Mouse (Mus musculus) Muller cell, postnatal 12 days (primary cell): Measurements from ENCODE around the gene Shoc2.
A peak's percentile ranks its signal among the peaks of the same experiment; 100 is the strongest.

Experiments used
- DNase-seq: peaks from one replicate; pipeline ENCODE4 v3.0.0-alpha.2; 2015; ENCODE audit errors: inconsistent ontology term

The Shoc2 gene

DNA sequence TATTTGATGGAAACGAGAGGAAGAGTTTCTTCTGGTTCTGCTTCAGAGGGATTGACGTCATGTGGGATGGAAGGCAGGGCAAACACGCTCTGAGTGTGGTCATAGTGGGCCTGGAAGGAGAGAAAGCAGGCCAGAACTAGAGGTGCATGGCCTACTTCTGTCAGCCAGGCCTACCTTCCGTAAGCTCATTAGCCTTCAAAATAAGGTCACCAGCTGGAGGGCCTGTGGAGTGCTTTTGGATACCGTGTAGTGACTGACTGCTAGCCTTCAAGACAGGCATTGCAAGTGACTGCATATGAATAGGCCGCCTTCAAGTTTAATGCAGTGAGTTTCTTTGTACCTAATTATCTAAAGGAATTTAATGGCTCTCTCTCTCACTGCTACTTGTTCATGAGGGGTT, 91.0 kb downstream of the Shoc2 start:
- no peak for DNase-seq

DNA sequence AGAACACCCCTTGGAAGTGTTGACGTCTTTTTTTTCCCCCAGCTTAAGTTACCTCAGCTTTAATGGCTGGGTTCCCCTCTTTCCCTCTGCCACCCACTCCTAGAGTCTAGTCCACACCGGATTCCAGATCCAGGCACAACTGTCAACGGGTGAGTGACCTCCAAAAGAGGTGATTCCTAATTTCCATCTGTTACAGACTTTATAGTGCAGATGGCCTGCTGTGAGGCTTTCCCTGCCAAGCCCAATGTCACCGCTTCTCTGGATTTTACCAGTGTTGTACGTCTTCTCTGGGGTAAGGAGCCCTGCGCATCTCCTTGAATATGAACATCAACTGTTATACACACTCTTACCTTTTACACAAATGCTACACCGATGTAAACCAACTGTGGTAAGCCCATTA, 95.3 kb downstream of the Shoc2 start:
- no peak for DNase-seq

DNA sequence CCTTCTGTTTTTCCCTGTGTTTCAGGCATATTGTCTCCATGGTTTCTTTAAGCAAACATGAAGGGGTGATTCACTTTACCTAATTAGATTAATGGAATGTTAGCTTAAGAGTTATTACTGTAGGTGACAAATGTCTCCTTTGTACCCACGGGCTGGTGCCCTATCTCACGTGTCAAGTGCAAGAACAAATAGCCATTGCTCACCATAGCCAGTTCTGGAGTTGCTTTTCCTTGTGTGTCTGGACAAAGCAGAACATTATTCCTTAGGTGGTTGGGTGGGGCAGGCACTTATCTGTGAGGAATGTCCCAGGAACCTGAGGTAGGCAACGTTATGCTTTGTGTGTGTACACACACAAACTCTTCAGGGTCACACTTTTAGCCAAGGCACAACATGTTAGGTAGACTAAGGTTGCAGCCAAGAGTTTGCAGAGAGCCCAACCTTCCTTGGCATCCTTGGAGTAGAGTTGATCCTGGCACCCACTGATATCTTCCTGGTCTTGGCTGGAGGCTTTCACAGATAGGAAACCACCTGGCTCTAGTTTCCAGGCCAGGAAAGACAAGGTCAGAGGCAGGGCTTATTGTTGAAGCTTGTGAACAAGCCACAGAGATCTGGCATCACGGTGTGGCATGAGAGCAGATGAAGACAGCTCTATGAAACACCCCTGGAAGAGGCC, 96.4 kb downstream of the Shoc2 start:
- no peak for DNase-seq

DNA sequence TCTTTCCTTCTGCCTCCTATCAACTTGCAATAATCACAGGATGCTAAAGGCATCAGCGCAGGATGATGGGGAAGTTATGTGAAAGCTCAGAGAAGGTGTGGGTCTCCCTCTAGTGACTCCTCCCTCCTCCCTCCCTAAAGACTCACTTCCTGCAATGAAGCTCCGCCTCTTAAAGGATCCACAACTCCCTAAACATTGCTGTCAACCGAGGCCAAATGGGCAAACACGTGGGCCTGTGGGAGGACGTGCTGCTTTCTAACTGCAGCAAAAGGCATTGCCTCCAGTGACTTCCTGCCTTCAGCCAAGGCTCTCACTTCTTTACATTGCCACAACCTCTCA, 96.9 kb downstream of the Shoc2 start:
- DNase-seq: no peak

DNA sequence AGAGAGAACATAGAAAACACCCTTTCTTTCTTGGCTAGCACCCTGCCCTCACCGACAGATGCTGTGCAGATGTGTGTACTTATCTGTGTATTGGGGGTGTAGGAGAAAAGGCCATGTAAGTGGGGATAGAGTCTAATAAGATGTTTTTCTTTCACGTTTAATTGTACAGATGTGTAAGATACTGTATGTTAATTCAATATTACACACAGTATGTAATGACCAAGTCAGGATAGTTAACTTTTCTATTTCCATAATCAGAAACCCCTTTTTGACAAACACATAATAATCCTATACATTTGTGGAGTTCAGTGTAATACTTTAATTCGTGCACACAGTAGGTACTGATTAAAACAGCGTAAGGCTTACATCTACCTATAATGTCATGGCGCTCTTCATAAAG, 99.7 kb downstream of the Shoc2 start, which contains the start of gene Adra2a:
Gene Adra2a (plus strand): TSS at position 301 of the 400 bp plus-strand sequence.
- DNase-seq: no peak

DNA sequence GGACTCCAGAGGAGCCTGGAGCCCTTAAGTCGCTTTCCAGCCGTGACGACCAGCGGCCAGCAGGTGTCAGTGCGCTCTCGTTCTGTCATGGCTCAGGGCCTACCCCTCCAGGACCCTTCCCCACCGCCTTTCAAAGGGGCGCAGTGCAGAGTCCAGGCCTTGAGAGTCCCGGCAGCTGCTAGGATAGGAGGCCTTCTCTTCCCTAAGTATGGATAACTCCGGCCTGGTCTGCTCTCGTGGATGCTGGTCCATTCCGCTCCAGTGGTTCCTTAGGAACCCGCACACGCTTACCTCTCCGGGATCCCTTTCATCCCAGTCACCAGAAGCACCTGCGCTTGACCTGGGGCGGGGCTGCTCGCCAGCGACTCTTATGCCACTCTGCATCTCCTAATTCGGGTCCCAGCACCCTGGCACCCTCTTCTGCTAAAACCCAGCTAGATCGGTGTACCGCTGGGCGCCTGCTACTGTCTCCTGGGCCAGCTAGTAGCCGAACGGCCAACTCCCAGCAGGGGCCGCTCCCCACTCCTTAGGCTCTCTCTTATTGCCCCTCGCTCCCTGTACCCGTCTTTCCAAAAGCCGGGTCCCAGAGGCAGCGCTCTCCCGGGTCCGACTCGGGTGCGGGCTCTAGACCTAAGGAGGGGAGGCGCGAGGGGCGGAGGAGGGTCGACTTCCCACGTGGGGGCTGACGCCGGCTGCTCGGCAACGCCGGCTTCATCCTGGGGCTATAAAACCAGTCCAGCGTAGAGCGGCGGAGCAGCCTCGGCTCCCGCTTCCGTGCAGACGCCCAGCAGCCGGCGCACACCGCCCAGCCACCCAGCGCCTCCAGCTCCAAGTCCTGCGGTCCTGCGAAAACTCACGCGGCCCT, 100.6 kb downstream of the Shoc2 start:
- peak; percentile 75 for DNase-seq

DNA sequence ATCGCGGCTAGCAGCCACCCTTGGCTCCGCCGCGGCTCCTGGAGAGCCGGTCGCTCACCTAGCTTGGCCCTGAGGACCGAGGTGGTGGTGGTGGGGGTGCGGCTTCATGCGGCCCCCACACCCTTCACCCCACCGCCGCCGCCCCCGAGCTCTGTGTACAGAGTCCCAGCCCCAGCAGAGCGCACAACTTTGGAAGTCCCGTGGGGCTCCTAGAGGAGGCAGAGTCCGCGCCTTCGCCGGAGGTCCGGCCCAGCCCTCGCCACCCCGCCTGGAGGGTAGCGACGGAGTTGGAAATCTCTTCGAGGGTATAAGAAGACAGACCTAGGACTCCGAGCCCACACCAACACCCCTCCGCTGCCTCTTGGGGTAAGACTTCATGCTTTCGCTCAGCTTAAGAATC, 101.3 kb downstream of the Shoc2 start:
- DNase-seq: no peak

DNA sequence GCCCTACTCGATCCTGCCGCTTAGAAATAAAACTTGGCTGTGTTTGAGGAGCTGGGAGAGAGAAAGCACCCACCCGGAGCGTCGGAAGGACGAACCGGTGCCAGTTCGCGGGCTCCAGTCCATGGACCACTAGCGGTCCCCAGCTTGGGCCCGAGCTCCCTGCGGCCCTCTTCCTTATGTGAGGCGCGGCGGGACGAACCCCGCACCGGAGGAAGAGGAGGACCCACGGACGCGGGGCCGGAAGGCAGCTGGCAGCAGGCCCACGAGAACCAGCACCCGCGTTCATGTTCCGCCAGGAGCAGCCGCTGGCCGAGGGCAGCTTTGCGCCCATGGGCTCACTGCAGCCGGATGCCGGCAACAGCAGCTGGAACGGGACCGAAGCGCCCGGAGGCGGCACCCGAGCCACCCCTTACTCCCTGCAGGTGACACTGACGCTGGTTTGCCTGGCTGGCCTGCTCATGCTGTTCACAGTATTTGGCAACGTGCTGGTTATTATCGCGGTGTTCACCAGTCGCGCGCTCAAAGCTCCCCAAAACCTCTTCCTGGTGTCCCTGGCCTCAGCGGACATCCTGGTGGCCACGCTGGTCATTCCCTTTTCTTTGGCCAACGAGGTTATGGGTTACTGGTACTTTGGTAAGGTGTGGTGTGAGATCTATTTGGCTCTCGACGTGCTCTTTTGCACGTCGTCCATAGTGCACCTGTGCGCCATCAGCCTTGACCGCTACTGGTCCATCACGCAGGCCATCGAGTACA, 102.0 kb downstream of the Shoc2 start:
- DNase-seq: peak; percentile 25

DNA sequence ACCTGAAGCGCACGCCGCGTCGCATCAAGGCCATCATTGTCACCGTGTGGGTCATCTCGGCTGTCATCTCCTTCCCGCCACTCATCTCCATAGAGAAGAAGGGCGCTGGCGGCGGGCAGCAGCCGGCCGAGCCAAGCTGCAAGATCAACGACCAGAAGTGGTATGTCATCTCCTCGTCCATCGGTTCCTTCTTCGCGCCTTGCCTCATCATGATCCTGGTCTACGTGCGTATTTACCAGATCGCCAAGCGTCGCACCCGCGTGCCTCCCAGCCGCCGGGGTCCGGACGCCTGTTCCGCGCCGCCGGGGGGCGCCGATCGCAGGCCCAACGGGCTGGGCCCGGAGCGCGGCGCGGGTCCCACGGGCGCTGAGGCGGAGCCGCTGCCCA, 102.6 kb downstream of the Shoc2 start:
- DNase-seq: peak; percentile 13

DNA sequence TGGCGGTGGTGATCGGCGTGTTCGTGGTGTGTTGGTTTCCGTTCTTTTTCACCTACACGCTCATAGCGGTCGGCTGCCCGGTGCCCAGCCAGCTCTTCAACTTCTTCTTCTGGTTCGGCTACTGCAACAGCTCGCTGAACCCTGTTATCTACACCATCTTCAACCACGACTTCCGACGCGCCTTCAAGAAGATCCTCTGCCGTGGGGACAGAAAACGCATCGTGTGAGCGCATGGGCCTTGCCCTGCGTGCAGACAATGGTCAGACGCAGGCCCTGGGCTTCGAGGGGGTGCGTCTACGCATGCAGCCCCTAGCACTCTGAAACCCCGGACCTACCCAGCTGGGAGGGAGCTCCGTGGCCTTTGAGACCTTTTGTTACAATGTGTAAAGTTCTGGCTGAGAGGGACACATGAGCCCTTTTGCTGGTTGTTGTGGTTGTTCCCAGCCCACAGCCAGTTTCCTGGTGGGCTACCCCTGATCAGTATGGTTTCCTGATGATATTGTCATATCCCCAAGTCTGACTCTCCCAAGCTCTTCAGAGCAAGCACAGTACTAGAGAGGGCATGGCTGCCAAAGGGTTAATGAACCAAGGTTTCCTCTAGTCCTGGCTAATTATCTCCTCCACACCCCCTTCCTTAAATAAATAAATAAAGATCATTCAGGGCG, 103.4 kb downstream of the Shoc2 start:
- DNase-seq: no peak

DNA sequence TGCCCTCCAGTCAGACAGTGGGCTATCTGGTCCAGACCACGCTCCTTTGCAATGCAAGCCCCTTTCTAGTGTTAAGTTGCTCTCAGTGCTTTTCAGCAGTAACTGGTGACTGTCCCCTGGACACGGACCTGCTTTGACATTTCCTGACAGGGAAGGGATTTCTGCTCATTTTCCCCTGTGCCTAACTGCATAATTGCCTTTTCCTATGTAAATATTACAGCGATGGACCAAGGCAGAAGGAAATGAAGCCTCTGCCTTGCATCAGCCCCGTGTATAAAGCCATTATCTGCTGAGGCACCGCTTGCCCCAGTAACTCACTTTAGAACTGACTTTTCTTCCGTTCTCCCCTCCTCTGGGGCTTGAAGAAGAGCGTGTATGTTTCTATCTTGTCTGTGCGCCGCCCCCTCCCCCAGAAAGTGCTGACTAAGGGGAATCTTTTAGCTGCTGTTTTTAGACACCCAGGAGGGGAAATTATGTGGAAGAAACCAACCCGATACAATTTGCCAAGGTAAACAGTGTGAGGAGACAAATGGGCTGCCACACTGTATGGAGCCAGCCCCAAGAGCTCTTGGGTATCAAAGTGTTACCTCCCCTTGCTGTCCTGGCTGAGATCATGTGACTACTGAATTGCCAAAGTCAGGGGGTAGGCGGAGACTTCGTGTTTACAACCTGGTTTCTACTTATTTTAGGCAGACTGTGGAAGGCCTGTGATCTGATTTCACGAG, 104.2 kb downstream of the Shoc2 start:
- no peak for DNase-seq

DNA sequence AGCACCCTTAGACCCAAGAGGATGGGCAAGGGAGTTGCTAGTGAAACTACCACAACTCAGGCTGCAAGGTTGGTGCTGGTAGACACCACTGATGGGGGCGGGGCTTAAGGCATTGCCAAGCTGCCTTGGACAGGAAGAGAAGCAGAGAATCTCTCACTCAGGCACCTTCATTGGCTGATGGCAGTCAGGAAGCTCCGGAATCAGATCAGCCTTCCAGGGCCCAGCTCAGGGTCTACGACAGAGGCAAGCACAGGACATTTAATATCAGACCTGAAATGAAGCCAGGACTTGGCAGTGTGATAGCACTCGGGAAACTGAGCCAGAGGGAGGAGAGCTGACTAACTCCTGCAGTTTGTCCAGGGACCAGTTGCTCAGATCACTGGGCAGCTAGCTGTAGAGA, 107.5 kb downstream of the Shoc2 start:
- no peak for DNase-seq

DNA sequence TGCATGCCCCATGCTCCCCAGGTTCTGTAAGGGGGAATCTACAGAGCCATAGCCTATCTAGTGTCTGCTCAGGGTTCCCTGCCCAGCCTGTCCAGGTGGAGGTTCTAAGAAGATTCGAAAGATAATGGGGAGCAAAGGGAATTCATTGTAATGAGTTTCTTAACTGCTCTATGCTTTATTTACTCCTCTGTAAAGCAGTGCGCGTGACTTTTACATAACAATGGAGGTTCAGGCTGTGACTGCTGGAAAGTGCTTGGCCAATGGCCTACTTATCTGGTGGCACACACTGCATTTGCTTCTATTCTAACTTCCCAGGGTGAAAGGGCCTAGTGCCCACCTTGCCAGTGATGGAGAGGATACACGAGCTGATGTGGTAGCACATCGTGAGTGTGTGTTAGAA, 111.7 kb downstream of the Shoc2 start:
- DNase-seq: no peak

DNA sequence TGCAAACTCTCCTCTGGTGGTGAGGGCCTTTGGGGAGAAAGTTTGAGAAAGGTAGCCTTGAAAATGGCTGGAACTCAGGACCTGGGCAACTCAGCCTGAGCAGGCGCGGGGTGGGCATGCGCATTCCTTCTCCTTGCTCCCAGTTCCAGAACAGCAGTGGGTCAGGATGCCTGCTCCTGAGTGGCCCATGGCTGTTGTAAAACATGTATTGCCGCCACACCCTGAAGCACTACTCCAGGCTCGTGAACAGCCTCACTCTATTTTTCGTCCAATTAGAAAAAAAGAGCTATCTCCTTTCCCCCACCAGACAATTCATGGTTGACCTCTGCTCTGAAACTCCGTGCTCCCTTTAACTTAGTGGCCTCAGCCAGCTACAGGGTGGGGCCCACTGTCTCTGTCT, 124.3 kb downstream of the Shoc2 start:
- DNase-seq: no peak

DNA sequence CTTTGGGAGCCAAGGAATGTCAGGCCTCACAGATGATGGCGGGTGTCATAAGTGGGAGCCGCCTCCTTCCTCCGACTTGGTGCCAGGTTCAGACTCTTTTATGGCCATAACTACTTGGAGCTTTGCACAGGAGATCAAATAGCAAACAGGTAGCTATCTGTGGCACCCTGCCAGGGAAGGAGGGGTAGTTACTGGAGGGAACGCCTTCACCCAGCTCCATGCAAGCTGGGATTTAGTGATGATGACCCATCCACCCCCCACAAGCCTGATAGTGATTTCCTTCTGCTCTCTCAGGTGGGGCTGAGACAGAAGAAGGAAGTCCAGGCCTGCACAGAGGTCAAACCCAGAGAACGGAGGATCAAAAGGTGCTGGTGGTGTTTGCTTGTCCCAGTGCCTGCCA, 126.4 kb downstream of the Shoc2 start:
- DNase-seq: no peak

DNA sequence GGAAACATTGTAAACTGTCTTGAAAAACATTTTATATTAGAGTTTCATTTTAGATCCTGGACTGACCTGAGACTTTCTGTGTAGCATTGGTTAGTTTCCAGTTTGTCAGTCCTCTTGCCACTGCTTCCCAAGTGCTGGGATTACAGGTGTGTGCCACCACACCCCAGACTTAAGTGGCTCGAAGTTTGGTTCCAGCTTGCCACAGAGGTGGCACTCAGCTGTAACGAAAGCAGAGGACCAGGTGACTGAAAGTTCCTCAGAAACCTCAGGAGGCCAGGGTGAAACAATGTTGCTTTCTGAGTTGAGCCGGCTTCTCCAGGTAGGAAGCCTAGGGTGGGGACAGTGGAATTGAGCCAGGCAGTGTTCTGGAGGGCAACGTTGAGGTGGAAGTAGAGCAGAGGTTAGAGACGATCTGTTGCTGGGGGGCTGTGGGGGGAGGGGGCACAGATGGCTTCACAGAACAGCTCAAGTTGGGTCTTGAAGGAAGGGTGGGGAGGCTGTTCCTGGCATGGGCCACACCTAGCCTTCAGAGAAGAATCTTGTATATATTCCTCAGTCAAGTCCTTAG, 128.2 kb downstream of the Shoc2 start:
- DNase-seq: no peak

DNA sequence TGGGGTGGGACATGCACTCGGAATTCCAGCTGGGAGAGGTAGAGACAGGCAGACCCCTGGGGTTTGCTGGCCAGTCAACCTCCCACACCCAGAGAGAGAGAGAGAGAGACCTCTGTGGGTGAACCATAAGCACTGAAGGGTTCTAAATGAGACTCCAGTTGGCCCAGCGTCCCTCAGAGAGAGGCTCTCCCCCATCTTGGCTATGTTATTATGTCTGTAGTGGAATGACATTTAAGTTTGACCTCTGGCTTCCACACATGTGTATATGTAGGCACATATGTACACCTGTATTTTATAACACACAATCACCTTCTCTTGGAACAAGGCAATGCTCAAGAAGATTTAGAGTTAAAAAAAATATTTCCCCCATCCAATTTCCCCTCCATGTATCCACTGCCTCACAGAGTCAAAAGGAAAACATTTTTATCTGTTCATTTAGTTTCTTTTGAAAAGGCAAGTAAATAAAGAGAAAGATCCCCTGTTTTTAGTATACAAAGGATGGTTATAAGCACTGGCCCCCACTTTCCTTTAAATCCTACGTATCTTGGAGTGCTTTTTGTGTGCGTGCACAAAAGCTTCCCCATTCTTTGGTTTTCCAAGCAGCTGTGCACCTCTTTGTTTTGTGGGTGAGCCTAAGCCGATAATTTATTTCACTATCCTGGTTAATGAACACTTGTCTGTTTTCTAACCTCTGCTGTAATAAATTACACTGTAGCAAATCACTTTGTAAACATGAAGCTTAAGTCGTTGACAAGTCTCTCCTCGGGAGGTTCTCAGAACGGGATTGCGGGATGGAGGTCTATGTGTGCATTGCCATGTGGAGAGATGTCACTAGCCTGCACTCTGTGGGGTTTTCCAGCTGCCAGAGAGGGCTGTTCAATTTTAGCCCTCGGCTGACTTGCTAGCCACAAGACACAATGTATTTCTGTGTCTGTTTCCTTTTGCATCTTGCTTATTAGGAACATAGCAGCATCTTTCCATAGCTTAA, 132.6 kb downstream of the Shoc2 start:
- DNase-seq: no peak

DNA sequence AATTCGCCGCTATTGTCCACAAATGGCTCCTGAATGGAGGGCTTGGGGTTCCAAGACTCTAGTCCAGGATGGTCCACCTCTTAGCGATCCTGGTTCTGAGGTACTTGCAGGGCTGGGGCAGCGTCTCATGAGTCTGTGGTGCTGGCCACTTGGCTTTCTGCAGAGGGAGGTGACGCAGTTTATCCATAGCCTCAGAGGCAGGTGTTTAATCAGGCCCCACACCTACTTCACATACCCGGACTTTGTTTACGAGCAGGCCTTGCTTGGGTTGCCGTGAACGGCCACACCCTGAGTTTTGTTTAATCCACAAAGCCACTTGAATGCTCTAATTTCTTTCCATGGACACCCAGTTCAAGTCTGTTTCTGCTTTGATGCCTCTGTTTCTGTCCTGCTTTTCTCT, 137.2 kb downstream of the Shoc2 start:
- no peak for DNase-seq

DNA sequence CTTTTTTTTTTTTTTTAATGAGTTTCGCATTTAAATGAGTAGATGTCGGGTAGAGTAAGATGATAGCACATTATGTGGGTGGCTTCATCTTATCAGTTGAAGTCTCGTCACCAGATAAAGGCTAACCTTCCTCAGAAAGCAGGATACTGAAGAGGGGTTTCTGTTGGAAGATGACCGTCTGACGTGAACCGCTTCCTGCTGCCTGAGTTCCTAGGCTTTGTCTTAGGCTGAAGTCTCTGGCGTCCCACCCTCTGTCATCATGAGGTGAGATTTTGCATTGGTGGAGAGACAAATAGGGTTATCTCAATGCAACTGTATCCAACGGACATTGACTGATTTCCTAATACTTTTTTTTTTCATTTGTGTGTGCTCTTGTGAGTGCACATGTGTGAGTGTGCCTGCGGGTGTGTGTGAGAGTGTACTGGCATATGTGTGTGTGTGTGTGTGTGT, 137.6 kb downstream of the Shoc2 start:
- DNase-seq: no peak
